Mouse (Mus musculus) left cerebral cortex, postnatal 10 days (tissue): ENCODE results near the gene Enah. TPM values are rescaled to one million over a fixed set of nuclear protein-coding genes. Genes with fewer than 3 reads are reported as not detected.
A peak's percentile ranks its signal among the peaks of the same experiment; 100 is the strongest.

Source experiments
- DNase-seq, 2 experiments: peaks; one replicate each; pipeline ENCODE4 v3.0.0; 2021 to 2022; ENCODE audit warnings: low spot score in 2 of 2, mixed read lengths in 1 of 2; ENCODE audit errors: extremely low spot score in 1 of 2
- intact Hi-C: fragments of 180-260 bp; cut with DNase I; formaldehyde crosslinking; loops from one replicate; pipeline ENCODE4 v1.15.1; 2025
- total RNA-seq, 2 experiments: library from RNA; stranded (reverse); gene quantifications; 2 replicates each; pipeline ENCODE4 v1.2.3; 2021

Enah gene
- total RNA-seq, 2 experiments from 2014 or later: 139 to 152 TPM

DNA sequence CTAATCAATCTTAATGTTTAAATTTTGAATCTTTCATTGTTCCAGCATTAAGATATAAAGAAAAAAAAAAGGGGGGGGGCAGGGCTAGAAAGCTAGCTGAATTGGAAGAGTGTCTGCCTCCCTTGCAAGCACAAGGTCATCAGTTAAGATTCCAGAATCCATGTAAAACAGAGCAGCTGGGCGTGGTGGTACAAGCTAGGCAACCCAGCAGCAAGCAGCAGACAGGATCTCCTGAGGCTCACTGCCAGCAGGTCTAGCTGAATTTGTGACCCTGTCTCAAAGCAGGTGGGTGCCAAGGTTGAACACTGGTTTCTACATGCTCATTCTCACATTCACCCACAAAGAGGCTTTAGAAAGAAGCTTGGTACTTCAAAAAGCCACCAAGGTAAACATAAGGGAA, 118.9 kb downstream of the Enah start:
- no peak for DNase-seq
- intact Hi-C loops: no loop called here

DNA sequence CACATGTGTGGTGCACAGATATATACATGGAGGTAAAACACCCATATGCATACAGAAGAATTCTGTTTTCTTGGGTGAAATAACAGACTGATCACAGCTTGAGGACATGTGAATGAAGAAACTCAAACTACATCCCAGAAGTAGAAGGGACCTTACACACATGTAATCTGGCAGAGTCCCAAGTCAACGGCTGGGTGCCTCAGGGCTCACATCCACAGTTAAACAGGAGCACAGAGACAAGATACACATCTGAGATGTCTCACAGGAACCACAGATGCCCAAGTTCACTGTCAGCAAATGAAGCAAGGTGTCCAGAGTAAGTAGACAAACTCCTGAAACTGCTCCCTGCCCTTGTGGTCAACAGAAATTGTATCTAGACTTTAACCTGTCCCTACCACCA, 120.8 kb downstream of the Enah start:
- no peak for DNase-seq
- intact Hi-C loops: no loop called here

DNA sequence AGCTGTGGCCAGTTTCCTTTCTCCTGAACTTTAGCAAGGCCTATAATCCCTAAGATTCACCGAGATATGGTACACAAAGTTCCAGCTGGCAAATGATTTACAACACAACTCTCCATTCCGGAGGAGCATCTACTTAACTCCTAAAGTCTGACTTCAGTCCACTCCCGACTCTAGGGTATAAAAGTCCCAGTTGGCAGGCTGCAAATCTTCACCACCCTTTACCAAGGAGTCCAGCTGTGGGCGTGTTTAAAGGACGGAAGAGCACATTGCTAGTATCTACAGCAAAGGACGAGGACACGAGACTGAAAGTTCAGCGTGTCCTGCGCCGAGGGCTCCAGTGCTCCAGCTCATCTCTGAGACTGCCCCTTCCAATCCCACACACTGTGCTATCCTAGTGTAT, 122.8 kb downstream of the Enah start:
- DNase-seq: no peak
- intact Hi-C loops: loop anchor here (2.0 kb wide), 1 partner anchor 122 kb away; the partner anchor contains the start of gene Enah

DNA sequence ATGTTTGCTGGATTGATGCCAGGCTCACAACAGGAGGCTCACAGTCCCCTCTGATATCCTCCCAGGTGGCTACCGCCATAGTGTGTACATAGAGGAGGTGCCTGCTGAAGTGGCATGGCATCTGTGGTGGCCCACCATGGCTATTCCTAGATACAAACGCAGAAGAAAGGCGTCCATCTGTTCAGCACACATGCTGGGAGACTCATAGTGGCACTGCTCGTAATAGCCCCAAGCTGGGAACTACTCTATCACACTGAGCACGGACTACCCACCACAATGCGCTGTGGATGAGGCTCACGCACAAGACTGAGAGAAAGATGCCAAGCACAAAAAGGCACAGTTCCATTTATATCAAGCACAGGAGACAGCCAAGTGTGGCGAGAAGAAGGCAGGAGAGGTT, 126.1 kb downstream of the Enah start:
- intact Hi-C loops: no loop called here
- DNase-seq: peak in 1 of 2 experiments; percentile 72

DNA sequence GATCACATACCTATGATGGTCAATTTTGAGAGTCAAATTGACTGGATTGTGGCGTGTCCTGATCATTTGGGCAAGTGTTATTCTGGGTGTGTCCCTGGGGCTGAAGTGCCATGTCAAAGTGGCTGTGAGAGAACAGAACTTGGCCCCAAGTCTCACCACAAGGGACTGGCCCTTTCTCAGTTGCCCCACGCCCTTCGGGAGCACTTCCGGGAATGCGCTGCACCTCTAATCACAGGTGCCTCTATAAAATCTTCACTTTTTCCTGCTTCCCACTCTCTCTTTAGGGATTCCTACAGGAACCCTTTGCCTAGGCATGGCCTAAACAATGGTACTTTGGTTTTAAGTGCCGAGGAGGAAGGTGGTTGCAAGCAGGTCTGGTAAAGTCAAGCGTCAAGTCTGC, 130.1 kb downstream of the Enah start:
- intact Hi-C loops: loop anchor here (1.0 to 10.0 kb wide), 2 partner anchors 227 to 645 kb away; no protein-coding TSS in a partner anchor
- no peak for DNase-seq

DNA sequence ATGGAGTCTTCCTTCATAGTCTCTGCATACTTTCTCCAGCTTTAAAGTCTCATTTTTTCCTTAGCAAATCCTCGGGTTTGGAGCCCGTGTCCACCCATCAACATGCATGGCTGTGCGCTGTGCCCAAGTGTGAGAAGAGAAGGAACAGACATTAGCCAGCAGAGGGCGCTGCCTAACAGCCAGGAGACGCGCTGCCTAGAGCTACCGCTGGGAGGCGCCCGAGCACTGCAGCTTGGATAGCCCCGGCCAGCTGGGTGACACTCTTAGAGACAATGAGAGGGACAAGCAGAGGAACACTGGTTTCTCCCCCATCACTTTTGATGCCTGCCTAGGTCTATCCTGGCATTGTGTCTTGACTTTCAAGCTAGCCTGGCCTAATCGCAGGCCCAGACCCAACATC, 131.0 kb downstream of the Enah start:
- intact Hi-C loops: loop anchor here (1.0 to 10.0 kb wide), 2 partner anchors 228 to 646 kb away; no protein-coding TSS in a partner anchor
- peak; percentile 75 to 86 for DNase-seq

DNA sequence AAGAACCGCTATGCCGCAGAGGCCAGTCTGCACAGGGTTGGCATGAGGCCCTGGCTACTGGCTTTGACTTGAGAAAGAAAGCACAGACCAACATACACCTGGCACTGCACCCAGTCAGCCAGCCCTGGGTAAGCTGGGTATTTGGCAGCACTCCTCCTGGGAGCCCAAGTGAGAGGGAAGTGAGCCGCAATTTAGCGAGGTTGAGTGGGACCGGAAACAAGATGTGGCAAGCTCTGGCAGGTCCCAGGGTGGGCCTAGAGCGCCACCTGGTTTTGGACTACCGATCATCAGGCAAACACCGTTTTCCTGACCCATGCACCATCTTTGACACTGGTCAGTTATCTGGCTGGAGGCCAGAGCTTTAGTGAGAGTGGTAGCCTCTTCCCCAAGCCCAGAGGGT, 138.3 kb downstream of the Enah start:
- intact Hi-C loops: loop anchor here (2.0 to 10.0 kb wide), 2 partner anchors 153 to 653 kb away; no protein-coding TSS in a partner anchor
- peak; percentile 34 to 69 for DNase-seq

DNA sequence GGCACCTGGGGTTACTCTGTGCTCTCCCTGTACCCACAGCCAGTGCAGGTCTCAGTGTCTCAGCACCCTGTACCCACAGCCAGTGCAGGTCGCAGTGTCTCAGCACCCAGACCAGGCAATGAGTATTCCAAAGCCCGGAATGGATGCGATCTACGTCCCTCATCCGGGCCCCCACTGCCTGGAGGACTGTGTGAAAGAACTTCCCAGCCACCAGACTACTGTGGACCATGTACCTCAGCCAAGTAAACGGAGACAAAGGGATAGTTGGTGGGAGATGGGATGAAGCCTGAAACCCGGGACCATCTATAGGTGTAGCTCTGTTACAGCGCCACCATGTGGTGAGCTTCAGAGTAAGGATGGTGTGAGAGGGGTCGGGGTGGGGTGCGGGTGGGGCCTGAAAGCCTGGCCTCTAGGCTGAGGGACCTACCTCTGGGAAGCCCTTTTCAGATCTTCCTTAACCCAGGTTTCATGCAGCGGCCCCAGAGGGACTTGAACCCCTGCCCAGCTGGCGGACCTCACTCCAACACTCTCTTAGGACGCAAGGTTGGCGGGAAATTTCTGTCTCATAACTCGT, 139.0 kb downstream of the Enah start:
- intact Hi-C loops: loop anchor here (2.0 to 10.0 kb wide), 2 partner anchors 152 to 654 kb away; no protein-coding TSS in a partner anchor
- DNase-seq: no peak

DNA sequence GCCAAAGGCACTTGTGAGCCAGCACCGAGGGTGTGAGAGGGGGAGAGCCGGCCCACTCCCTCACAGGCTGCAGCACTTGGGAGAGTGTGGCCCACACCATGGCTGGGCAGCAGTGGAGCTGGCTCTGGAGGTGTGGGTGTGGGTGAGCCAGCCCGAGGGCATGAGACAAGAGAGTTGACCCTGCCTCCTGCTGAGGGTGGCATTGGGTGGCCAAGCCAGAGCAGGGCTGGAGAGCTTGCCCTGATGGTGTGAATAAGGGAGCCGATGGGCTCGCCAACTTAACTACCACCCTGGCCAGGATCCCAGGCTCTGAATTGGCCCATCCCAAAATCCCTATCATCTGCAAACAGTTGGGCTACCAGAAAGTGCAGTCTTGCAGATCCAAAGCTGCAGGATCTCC, 141.4 kb downstream of the Enah start:
- no peak for DNase-seq
- intact Hi-C loops: no loop called here

DNA sequence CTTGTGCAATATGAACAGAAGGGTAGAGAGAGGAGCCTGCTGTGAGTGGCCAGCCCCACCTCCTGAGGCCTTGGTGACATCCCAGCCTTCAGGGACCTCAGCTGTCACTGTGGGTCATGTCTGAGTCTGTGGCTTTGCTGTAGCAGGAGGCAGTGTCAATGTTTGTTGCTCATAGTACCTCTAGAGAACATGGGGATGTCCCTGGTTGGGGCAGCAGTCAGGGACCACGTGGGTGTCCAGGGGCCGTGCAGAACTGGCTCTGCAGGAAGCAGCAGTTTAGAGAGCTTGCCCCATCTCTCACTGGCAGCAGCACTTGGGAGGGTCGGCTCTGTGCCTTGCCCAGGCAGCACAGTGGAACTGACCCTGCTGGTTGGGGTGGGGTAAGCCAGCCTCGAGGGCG, 142.7 kb downstream of the Enah start:
- intact Hi-C loops: no loop called here
- DNase-seq: no peak

DNA sequence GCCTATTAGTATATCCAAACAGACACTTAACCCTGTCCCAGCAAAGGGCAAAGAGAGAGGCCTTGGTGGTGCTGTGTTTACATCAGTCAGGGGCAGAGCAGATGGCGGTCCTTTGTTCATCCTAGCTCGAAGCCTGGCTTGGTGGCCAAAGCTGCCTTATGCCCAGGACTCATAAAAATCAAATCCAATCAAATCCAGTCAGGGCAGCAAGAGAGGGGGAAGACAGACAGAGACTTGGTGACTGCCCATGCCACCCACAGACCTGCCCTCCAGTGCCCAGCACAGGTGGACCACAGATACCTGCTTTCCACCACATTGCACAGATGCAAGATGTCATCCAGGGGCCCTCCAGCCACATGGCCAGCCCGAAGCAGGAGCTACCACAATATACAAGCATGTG, 143.1 kb downstream of the Enah start:
- no peak for DNase-seq
- intact Hi-C loops: no loop called here

DNA sequence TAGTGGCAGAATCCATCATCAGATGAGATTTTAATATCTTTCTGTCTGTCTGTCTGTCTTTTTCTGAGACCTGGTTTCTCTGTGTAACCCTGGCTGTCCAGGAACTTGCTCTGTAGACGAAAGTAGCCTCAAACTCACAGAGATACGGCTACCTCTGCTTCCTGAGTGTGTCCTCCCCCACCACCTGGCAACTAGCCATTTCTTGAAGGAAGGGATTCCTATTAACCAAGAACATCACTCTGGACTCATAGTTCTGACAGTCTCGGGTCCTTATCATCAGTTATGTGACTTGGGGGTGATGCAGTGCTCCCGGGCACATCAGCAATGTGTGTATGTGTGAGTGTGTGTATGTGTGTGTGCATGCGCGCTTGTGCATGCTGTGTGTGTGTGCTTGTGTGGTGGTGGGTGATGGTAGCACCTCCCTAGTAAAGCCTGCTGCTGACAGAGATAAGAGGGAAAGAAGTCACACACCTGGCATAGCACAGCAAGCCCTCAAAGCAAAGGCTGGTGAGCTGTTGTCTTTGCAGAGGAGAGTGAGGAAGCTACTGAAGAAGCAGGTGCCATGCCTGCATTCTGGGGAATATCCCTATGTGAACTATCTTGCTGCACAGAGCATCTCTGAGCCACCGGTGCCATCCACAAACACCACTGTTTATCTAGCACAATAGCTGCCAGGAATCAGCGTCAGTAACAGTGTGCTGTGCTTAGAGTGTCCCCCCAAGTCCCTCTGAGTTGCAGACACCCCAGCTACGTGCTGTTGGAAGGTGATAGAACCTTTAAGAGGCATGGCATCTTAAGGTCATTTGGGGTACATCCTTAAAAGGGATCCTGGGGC, 146.5 kb downstream of the Enah start:
- intact Hi-C loops: no loop called here
- no peak for DNase-seq

DNA sequence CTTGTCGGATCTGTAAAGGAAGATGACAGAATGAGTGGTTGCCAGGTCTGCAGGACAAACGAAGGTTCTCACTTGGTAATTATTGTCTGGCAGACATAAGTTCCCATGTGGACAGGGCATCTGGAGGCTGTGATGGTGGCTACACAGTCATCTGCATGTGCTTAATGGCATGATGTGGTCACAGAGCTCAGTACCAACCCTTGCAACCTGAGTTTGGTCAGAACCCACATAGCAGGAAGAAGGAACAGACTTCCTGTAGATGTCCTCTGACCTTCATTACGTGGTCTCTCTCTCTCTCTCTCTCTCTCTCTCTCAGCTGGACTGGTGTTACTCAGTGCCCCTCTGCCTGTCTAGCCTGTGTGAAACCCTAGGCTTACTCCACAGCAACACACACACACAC, 147.2 kb downstream of the Enah start:
- intact Hi-C loops: no loop called here
- DNase-seq: no peak

DNA sequence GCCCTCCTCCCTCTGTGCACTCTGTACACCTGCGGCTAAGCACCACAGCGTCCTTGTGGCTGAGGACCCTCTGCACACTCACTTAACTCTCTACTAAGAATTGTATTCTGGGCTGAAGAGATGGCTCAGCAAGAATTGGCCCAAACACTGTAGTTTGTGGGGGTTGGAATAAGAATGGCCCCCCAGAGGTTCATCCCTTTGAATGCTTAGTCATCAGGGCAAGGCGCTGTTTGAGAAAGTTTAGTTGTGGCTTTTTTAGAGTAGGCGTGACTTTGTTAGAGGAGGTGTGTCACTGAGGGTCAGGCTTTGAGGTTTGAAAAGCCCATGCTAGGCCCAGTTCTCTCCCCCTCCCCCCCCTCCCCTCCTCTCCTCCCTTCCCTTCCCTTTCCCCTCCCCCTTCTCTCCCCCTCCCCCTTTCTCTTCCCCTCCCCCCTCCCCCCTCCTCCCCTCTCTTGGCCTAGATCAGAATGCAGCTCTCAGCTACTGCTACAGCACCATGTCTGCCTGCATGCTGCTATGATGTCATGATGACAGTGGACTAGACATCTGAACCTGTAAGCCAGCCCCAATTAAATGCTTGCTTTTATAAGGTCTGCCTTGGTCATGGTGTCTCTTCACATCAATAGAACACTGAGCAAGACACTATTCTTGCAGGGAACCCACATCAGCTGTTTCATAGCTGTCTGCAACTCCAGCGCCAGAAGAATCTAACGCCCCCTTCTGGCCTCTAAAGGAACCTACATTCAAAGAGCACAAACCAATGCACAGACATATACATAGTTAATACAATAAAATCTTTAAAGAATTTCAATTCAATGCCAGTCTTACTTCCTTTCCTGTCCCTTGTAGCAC, 153.1 kb downstream of the Enah start:
- intact Hi-C loops: no loop called here
- DNase-seq: no peak

DNA sequence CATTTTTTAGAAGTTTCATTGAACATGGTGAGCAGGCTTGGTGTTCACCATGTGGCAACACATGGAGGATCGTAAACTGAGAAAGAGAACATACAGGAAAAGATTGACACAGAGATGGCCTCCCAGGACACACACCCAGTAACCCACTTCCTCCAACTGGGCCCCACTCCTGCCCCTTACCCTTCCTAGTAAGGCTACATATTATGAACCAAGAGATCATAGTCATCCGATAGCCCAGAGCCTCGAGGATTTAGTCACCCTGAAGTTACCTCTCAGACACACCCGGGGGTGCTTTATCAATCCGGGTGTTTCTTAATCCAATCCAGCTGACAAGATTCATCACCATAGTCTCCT, 153.9 kb downstream of the Enah start:
- no peak for DNase-seq
- intact Hi-C loops: no loop called here

DNA sequence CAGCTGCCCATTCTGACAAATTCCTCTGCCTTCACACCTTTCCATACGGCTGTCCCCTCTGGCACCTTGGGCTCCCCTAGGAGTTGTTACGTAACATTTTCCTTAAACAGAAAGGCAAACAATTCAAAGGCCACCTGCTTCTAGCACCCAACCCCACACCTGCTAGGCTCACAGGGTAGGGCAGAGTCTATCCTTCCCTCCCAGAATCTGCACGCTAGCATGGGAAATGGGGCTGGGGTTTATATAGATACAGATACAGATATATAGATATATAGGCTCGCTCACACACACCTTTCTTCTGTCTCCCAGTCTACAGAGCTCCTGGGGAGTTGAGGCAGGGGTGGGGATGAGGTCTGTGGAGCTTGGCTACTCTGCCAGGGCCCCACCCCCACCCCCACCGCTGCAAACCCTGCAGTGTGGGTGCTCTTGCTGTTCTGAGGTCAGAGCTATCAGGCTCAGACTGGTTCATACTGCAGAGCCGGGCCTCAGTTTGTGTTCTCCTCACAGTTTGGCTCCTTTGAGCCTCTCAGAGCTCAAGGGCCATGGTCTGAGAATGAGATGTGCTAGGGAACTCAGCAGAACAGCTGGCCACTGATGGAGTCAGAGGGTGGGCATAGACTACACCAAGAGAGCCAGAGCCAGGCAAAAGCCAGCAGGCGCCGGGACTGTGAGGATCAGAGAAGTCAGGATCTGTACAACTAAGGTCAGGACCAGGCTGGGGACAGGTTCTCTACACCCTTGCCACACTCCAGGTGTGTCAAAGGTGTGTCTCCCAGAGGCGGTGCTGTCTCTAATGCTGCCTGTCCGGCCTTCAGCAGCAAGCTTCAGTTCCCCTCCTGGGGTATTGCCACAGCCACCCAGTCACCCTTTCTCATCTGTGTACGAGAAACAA, 154.6 kb downstream of the Enah start:
- intact Hi-C loops: no loop called here
- DNase-seq: no peak

DNA sequence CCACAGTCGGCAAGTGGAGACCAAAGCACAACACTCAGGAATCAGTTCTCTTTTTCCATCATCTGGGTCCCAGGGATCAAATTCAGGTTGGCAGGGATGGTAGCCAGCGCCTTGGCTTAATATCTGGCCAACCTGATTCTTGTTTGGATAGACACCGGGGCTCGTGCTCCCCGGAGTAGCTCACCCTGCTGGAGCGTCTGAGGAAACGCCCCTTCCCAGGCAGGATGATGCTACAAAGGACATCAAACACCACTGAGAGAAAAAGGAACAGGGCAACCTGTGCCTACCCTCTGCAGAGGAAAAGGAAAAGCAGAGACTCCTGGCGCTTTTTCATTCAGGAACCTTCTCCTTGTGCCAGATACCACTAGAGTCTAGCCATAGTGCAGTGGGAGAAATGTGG, 156.4 kb downstream of the Enah start:
- intact Hi-C loops: no loop called here
- no peak for DNase-seq

DNA sequence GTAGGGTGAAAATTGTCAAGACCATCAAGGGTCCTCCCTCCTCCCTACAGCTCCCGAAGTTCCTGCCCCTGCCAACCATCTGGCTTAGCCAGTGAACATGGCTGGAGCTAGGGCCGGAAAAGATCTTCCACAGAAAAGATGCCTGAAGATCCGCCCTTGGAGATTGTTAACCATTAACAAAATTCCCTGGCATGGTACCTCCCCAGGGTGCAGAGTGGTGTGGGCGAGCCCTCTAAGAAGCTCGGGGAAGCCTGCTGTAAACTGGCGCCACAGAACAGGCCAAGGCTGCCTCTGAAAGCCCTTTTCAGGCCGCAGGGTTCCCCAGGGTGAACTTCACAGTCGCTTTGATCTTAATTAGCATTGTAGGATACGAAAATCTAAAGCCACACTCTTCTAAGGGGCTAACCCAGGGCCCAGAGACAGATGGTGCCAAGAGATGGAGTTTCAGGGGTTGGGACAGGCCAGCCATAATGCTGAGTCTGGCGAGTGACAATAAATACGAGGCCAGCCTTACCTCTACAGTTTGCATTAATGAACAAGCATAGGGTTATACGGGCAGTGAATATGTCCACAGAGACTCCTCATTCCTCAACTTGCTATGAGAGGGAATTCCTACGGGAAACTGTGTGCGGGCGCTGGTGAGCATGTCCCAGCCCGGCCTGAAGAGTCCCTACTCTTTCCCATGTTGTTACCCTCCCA, 157.0 kb downstream of the Enah start:
- no peak for DNase-seq
- intact Hi-C loops: no loop called here
